Mouse (Mus musculus) midbrain, embryonic 13.5 days (tissue): ENCODE data around the gene Sh3gl1. TPM values are rescaled to one million over a fixed set of nuclear protein-coding genes. Genes with fewer than 3 reads are reported as not detected.

ENCODE experiments used
- ATAC-seq: fragments of 200-750 bp; cut with Nextera tagmentation; 2 replicates; pipeline ENCODE4 v1.8.0; 2017; ENCODE audit warnings: mild to moderate bottlenecking, moderate TSS enrichment, moderate library complexity
- H3K27ac ChIP-seq: fragments of 300-500 bp; sonication (generic); 2 replicates; pipeline ENCODE4 v1.5.1; 2015; ENCODE audit warnings: inconsistent platforms, mild to moderate bottlenecking, moderate library complexity
- H3K27me3 ChIP-seq: fragments of 300-500 bp; sonication (generic); 2 replicates; pipeline ENCODE4 v1.6.1; 2015; ENCODE audit warnings: mild to moderate bottlenecking, inconsistent platforms
- H3K36me3 ChIP-seq: fragments of 300-500 bp; sonication (generic); 2 replicates; pipeline ENCODE4 v1.6.1; 2015; ENCODE audit warnings: mild to moderate bottlenecking, inconsistent platforms
- H3K4me1 ChIP-seq: fragments of 300-500 bp; sonication (generic); replicated peaks from 2 replicates; pipeline ENCODE4 v1.6.1; 2015; ENCODE audit warnings: inconsistent platforms
- H3K4me2 ChIP-seq: fragments of 300-500 bp; sonication (generic); replicated peaks from 2 replicates; pipeline ENCODE4 v1.6.1; 2015; ENCODE audit warnings: moderate library complexity, mild to moderate bottlenecking, inconsistent platforms
- H3K4me3 ChIP-seq: fragments of 300-500 bp; sonication (generic); replicated peaks from 2 replicates; pipeline ENCODE4 v1.5.1; 2015; ENCODE audit warnings: mild to moderate bottlenecking, inconsistent platforms
- H3K9ac ChIP-seq: fragments of 300-500 bp; sonication (generic); replicated peaks from 2 replicates; pipeline ENCODE4 v1.6.1; 2015; ENCODE audit warnings: mild to moderate bottlenecking, inconsistent platforms
- H3K9me3 ChIP-seq: fragments of 300-500 bp; sonication (generic); 2 replicates; pipeline ENCODE4 v1.6.1; 2016; ENCODE audit warnings: mild to moderate bottlenecking, inconsistent platforms
- WGBS: fragments of 180-500 bp; shearing (Covaris S2); methylation state at CpG from one replicate; pipeline ENCODE4 v1.1.7; 2015; 5-methylcytosine and 5-hydroxymethylcytosine counted together
- polyA plus RNA-seq: library from polyadenylated mRNA; unstranded; fragments of >200 nt; fragmentation: Nextera tagmentation; extraction: Ambion mirVana; gene quantifications from 2 replicates; pipeline ENCODE4 v1.2.1, GENCODE M21; 2015

Sh3gl1 gene
- polyA plus RNA-seq, 1 experiment from 2014 or later: 123 TPM

DNA sequence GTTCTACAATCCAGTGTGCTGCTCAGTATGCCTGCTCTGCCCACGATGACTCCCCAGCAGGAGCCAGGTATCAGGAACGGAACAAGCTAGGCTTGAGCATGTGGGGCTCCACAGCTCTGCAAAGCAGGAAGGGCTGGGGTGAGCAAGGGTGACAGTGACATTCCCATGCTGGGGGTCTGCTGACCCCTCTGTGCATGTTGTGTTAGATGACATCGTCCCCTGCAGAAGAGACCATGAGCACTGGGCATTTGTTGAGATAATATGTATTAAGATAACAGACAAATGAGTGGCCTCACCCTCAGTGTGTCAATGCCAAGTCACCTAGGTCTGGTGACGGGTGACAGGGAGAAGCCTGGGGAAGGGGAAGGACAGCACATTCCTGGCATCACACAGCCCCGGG is 11.5 kb downstream of the Sh3gl1 start:
- 87% methylated on average over 5 of the region's 5 CpGs for WGBS

DNA sequence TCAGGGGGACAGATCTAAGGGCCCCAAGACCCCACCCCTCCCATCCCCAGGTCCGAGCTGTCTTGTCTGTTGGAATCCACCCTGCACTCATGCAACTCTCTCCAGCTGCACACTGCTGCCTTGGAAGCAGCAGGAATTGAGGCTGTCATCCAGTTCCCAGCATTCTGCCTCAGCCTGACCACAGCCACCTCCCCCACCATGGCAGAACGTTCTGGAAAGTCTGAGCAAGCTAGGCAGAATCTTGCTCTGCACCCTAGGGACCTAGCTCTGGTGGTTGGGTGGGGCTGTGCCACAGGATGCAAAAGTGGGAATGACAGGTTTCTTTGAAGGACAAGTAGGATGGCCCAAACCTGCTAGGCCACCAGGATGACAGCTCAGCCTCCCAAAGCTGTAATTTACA is 12.0 kb downstream of the Sh3gl1 start:
- Histone ChIP-seq H3K9ac (no peak overlapping the region), H3K36me3 (peaks cover 35% of the 10 kb centered on the region), H3K27ac (0 out of 2 replicates have a peak overlapping the region, but pooled peaks have one; percentile 25), H3K4me1 (peaks cover 34% of the 10 kb centered on the region), H3K4me2 (no peak overlapping the region), H3K27me3 (no peaks in the 10 kb centered on the region), H3K4me3 (no peak overlapping the region), H3K9me3 (no peaks in the 10 kb centered on the region)
- ATAC-seq: no peak
- WGBS: 90% methylated on average over 2 of the region's 2 CpGs

More for the DNA sequence above, 11.5 kb downstream of the Sh3gl1 start:
- H3K36me3 ChIP-seq: peaks cover 35% of the 10 kb centered on the region
- no peak overlapping the region for H3K4me2 ChIP-seq
- H3K4me3 ChIP-seq: no peak overlapping the region
- H3K27me3 ChIP-seq: no peaks in the 10 kb centered on the region
- ATAC-seq: no peak
- H3K27ac ChIP-seq: no peak overlapping the region
- no peaks in the 10 kb centered on the region for H3K9me3 ChIP-seq
- no peak overlapping the region for H3K9ac ChIP-seq
- peaks cover 34% of the 10 kb centered on the region for H3K4me1 ChIP-seq

DNA sequence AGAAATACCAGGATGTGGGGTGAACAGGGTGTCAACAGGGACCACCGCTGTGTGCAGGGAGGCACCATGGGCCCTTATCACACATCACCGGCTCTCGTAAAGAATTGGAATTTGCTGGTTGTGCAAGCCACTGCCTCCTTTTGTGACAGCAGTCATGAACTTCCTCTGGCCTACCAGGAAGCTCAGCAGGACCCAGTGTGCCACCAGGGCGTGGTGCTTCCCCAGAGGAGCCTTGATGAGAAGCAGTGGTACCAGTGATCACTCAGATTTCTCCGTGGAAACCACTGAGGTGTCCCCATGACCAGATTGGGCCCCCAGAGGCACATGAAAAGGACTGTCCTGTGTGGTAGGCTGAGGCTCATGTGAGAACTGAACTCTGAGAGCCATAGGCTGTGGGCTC is 13.0 kb downstream of the Sh3gl1 start:
- Histone ChIP-seq H3K9ac (no peak overlapping the region), H3K4me1 (peaks cover 34% of the 10 kb centered on the region), H3K4me2 (no peak overlapping the region), H3K36me3 (peaks cover 35% of the 10 kb centered on the region), H3K27ac (peak overlapping the region; percentile 54; the same call in 1 of the 2 replicates), H3K4me3 (no peak overlapping the region), H3K27me3 (no peaks in the 10 kb centered on the region), H3K9me3 (no peaks in the 10 kb centered on the region)
- ATAC-seq: no peak
- 89% methylated on average over 5 of the region's 5 CpGs for WGBS

- 77% methylated on average over 4 of the region's 4 CpGs for WGBS
- Histone ChIP-seq H3K4me2 (no peak overlapping the region), H3K27ac (peak overlapping the region; percentile 54; the same call in 1 of the 2 replicates)
These were observed 13.5 kb downstream of the Sh3gl1 start for GRCm38 (mm10) chr17:56022989-56023290.

GRCm38 (mm10) chr17:56022131-56022988 is 14.1 kb downstream of the Sh3gl1 start:
- Histone ChIP-seq H3K4me1 (peaks cover 34% of the 10 kb centered on the region), H3K4me3 (no peak overlapping the region), H3K9me3 (no peaks in the 10 kb centered on the region), H3K27me3 (no peaks in the 10 kb centered on the region), H3K9ac (0 out of 2 replicates have a peak overlapping the region, but pooled peaks have one; percentile 17), H3K4me2 (no peak overlapping the region), H3K27ac (peak overlapping the region; percentile 54), H3K36me3 (peaks cover 45% of the 10 kb centered on the region)
- WGBS: 51% methylated on average over 2 of the region's 2 CpGs
- no peak for ATAC-seq

More at GRCm38 (mm10) chr17:56022989-56023290, 13.5 kb downstream of the Sh3gl1 start:
- no peak overlapping the region for H3K4me3 ChIP-seq
- H3K9me3 ChIP-seq: no peaks in the 10 kb centered on the region
- 0 out of 2 replicates have a peak overlapping the region, but pooled peaks have one; percentile 17 for H3K9ac ChIP-seq
- no peak for ATAC-seq
- H3K4me1 ChIP-seq: peaks cover 34% of the 10 kb centered on the region
- peaks cover 39% of the 10 kb centered on the region for H3K36me3 ChIP-seq
- no peaks in the 10 kb centered on the region for H3K27me3 ChIP-seq

DNA sequence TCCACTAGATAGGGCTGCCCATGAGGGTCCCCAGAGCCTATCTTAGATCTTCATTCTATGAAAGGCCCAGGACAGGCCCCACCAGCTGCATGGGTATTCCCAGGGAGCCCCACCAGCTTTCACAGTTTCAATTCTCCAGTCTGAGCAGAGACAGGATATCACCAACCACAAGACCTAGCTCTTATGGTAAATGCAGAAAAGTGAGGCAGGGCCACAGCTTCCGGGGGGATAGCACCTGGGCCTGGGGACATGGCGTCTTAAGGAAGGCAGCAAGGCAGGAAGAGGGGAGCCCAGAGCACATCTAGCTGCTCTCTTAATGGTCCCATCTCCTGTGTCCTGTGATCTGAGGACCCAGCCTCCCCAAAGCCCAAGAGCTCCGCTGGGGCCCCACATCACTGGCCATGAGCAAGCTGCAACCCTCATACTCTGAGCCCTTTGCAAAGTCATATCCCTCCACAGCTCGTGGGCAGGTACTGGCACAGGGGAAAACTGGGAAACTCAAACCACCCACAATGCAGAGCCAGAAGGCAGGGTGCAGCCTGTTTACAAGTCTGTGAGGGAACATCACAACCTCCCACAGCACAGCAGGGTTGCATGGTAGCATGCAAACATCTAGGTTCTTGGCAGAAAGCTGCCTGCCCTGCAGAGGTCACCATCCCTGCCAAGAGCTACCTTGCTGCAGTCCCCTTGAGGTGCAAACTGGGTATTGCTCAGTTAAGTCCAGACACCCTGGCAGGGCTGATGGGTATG is 15.1 kb downstream of the Sh3gl1 start:
- Histone ChIP-seq H3K4me2 (no peak overlapping the region), H3K4me1 (peaks cover 31% of the 10 kb centered on the region), H3K27ac (peak overlapping the region; percentile 54; the same call in 1 of the 2 replicates), H3K4me3 (no peak overlapping the region), H3K27me3 (no peaks in the 10 kb centered on the region), H3K9ac (0 out of 2 replicates have a peak overlapping the region, but pooled peaks have one; percentile 0), H3K9me3 (no peaks in the 10 kb centered on the region), H3K36me3 (peaks cover 51% of the 10 kb centered on the region)
- no peak for ATAC-seq
- whole genome bisulfite sequencing: 84% methylated on average over 4 of the region's 4 CpGs

- Histone ChIP-seq H3K4me3 (no peak overlapping the region), H3K27me3 (no peaks in the 10 kb centered on the region), H3K4me2 (no peak overlapping the region), H3K27ac (peak overlapping the region; percentile 54; the same call in 1 of the 2 replicates), H3K9ac (no peak overlapping the region), H3K9me3 (no peaks in the 10 kb centered on the region), H3K36me3 (peaks cover 59% of the 10 kb centered on the region), H3K4me1 (peaks cover 31% of the 10 kb centered on the region)
- WGBS: 94% methylated on average over 6 of the region's 6 CpGs
- no peak for ATAC-seq
These were observed 15.9 kb downstream of the Sh3gl1 start for GRCm38 (mm10) chr17:56020400-56021084.

GRCm38 (mm10) chr17:56018347-56019131 is 17.9 kb downstream of the Sh3gl1 start:
- Histone ChIP-seq H3K36me3 (peaks cover 67% of the 10 kb centered on the region), H3K27ac (peak overlapping the region; percentile 62; the same call in 1 of the 2 replicates), H3K4me1 (peaks cover 31% of the 10 kb centered on the region), H3K9me3 (no peaks in the 10 kb centered on the region), H3K4me2 (no peak overlapping the region), H3K4me3 (no peak overlapping the region), H3K9ac (no peak overlapping the region), H3K27me3 (no peaks in the 10 kb centered on the region)
- WGBS: 78% methylated on average over 20 of the region's 20 CpGs
- ATAC-seq: peak; percentile 38

GRCm38 (mm10) chr17:56017848-56018247 is 18.6 kb downstream of the Sh3gl1 start:
- H3K4me1 ChIP-seq: peaks cover 24% of the 10 kb centered on the region
- H3K4me2 ChIP-seq: no peak overlapping the region
- H3K9ac ChIP-seq: no peak overlapping the region
- peaks cover 71% of the 10 kb centered on the region for H3K36me3 ChIP-seq
- no peaks in the 10 kb centered on the region for H3K9me3 ChIP-seq
- no peaks in the 10 kb centered on the region for H3K27me3 ChIP-seq
- no peak overlapping the region for H3K4me3 ChIP-seq
- ATAC-seq: peak; percentile 9
- 93% methylated on average over 7 of the region's 7 CpGs for WGBS
- H3K27ac ChIP-seq: peak overlapping the region; percentile 62

DNA sequence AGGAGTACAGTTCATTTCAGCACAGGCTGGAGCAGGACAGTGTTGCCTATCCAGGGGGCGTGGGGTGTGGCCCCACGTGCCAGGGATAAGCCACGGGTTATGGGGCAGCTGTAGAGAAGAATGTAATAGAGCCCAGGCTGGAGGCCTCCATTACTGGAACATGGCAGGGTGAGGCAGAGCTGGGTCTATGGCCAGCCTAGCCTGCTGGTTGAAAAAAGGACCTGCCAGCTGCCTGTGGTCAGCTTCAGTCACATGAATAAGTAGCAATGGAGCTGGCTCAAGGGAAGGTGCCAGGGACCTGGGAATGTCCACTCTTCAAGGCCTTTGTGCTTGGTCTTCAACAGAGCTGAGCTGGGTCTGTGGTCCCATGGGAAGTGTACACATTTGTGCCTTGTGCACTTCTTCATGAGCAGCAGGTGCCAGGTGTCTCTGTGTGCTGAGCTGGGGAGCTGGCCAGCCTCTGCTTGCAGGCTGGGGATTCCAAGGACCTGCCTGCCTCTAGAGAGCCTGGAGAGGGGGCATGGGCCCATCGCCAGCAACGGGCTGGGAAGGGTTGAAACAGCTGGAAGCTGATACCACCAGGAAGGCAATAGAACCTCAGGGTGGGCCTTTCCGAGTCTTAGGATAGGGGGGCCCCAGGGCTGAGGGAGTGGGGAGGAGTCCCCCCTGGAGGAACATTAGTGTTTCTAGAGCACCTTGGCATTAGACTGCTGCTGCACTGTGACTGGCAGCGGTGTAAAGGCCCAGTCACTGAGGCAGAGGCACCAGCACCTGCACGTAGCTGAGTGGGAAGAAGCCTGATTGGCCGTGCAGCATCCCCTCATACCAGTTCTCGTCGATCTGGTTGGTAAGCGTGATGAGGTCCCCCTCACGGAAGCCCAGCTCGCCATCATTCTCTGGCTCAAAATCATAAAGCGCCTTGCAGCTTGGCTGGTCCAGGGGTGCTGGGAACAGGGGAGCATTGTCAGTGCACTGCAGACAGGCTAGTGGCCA is 19.3 kb downstream of the Sh3gl1 start:
- H3K27me3 ChIP-seq: no peaks in the 10 kb centered on the region
- H3K4me1 ChIP-seq: peaks cover 21% of the 10 kb centered on the region
- ATAC-seq: no peak
- H3K9ac ChIP-seq: no peak overlapping the region
- 87% methylated on average over 15 of the region's 15 CpGs for WGBS
- H3K27ac ChIP-seq: peak overlapping the region; percentile 62
- no peak overlapping the region for H3K4me3 ChIP-seq
- H3K9me3 ChIP-seq: no peaks in the 10 kb centered on the region
- no peak overlapping the region for H3K4me2 ChIP-seq
- peaks cover 78% of the 10 kb centered on the region for H3K36me3 ChIP-seq
